Mouse (Mus musculus): ENCODE data around the gene Hoxc10.

Hoxc10 gene

DNA sequence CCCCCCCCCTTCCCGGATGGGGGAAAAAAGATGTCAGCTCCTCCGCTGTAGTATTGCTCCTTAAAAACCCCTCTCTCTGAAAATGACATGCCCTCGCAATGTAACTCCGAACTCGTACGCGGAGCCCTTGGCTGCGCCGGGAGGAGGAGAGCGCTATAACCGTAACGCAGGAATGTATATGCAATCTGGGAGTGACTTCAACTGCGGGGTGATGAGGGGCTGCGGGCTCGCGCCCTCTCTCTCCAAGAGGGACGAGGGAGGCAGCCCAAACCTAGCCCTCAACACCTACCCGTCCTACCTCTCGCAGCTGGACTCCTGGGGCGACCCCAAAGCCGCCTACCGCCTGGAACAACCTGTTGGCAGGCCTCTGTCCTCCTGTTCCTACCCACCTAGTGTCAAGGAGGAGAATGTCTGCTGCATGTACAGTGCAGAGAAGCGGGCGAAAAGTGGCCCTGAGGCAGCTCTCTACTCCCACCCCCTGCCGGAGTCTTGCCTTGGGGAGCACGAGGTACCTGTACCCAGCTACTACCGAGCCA is at the start of gene Hoxc10:
Gene Hoxc10, plus strand, starts transcription at position 21 of the 536 bp plus-strand sequence.
- DNase-seq (ENCODE audit: extremely low spot score, low read depth, low spot score) = no peak

DNA sequence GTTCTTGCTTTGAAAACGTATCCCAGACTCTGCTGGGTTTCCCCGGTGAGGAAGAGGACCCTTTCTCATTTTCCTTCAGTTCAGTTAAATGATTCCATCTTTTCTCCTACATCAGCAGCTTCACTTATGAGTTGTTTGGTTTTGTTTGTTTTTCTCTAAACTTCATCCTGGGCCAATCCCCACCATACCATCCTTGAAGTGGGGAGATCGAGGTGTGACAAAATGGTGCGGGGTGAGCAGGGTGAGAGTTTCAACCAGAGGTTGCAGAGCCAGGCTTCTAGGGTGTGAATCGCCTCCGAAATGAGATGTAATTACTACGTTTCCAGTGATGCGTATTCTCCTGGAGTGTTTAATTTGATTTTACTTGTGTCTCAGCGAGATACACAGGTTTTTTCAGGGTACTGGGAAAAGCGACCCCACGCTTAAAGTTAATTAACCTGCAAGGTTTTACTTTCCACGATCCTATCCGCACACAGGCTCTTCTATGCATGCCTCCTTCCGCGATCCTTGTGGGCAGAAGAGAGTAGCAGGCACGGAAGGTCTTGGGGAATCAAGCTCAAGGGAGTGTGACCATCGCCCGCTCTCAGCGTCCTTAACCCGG is 48.5 kb upstream of the Hoxc10 start:
- no peak for DNase-seq (ENCODE audit: extremely low spot score, low read depth, low spot score)

DNA sequence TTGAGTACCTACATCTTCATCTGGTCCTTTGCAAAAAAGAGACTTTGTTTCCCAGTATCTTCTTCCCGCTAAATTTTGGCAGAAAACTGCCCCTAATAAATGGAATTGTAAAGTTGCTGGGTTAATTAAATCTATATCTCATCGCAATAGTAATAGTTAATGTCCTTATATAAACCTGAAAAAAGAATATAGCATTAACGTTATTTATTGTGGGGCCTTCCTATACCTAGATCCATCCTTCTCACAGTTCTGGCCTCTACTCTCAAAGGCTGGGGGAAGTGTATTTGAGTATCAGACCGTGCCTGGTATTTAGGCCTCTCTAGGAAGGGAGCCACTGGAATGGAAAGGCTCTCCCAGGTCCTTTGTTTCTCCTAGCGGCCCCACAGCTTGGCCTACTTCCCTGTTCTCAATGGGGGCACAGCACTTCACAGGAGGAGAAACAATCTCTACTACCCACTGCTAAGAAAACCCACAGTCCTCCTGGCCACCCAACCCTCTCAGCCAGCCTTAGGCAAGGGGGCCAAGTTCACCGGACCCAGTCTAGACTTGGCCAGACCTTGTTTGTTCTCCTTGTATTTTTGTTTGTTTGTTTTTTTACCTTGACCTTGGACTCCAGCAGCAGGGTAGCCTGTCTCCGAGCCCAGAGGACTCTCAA is 47.9 kb upstream of the Hoxc10 start:
- DNase-seq (ENCODE audit: extremely low spot score, low read depth, low spot score) = no peak

DNA sequence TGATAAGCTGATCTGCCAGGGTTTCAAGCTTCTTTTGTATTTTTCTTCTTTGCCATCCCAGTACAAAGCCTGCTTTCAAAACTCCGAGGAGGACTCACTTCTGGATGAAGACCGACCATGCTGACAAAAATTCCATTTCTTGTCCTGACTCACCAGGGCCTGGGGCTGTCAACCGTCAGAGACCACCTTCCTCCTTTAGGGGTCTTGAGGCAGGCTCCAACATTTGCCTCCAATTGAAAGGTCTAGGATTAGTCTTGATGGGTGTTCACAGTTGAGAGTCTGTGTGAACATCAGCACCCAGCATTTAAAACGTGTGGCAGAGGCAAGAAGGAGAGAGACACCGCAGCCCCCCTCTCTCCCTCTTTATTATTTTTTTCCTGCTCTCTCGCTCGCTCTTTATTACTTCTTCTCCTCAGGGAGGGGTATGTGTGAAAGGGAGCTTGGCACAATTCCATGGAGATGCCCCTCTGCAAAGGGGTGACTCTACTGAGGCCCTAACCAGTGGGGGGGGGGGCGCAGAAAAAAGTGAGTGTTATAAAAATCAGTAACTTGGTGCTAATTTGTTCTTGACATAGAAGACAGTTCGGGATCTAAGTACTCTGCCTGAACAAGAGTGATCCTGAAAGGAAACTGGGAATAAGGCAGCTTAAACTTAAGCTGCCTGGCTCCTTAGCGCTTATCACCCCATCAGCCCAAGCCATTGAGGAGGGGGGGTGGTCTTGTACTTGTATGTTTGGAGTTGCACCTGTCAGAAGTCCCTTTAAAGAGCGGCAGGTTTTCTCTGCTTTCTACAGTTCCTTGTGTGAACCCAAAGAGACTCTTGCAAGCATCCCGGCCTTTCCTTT is 47.0 kb upstream of the Hoxc10 start:
- no peak for DNase-seq (ENCODE audit: extremely low spot score, low read depth, low spot score)

DNA sequence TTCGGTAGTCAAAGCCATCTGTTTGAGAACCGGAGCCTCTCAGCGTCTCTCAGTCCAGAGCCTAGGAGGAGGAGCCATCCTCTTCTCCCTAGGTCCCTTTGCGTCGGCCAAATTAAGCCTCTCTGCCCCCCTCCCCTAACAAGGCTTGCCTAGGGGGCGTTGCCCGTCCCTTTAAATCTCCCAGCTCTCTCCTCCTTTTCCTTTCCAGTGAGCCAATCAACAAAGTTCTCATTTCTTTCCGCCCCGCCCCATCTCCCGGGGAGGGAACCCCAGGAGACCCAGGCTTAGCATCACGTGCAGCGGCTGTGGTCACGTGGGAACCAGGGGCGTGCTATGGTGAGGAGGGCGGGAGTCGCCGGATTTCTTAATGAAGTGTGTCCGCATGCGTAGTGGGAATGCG is 46.0 kb upstream of the Hoxc10 start:
- DNase-seq (ENCODE audit: extremely low spot score, low read depth, low spot score) = peak; percentile 91

DNA sequence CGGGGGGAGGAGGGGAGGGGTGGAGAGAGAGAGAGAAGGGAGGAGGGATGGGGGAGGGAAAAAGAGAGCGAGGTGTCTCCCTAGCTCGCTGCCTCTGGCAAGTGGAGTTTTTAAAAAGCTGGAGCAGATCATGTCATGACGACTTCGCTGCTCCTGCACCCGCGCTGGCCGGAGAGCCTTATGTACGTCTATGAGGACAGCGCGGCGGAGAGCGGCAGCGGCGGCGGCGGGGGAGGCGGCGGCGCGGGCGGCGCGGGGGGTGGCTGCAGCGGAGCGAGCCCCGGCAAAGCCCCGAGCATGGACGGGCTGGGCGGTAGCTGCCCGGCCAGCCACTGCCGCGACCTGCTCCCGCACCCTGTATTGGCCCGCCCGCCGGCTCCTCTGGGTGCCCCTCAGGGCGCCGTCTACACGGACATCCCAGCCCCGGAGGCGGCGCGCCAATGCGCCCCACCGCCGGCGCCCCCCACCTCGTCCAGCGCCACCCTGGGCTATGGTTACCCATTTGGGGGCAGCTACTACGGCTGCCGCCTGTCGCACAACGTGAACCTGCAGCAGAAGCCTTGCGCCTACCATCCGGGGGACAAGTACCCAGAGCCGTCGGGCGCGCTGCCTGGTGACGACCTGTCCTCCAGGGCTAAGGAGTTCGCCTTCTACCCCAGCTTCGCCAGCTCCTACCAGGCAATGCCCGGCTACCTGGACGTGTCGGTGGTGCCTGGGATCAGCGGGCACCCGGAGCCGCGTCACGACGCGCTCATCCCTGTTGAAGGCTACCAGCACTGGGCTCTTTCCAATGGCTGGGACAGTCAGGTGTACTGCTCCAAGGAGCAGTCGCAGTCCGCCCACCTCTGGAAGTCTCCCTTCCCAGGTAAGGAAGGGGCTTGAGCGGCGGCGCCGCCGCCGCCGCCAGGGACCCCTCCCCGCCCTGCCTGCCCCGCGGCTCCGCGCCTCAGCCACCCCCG is 45.3 kb upstream of the Hoxc10 start, which contains the start of gene Hoxc13:
Gene Hoxc13, plus strand, starts transcription at position 51 of the 959 bp plus-strand sequence.
- no peak for DNase-seq (ENCODE audit: extremely low spot score, low read depth, low spot score)

DNA sequence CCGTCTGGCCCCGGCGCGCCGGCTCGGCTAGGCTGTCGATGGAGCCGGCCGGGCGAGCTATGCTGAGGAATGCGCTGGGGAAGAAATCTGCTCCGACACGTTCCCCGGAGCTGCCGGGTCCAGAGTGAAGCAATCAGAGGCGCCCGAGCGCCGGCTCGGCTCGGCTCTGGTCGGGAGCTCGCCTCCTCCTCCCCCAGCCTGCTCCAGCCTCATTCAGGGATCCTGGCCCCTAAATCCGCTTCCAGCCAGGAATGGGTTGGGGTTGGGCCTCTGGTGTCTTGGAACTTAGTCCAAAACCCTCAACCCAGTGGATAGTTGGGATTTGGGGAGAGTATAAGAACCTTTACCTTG is 44.6 kb upstream of the Hoxc10 start:
- no peak for DNase-seq (ENCODE audit: extremely low spot score, low read depth, low spot score)

DNA sequence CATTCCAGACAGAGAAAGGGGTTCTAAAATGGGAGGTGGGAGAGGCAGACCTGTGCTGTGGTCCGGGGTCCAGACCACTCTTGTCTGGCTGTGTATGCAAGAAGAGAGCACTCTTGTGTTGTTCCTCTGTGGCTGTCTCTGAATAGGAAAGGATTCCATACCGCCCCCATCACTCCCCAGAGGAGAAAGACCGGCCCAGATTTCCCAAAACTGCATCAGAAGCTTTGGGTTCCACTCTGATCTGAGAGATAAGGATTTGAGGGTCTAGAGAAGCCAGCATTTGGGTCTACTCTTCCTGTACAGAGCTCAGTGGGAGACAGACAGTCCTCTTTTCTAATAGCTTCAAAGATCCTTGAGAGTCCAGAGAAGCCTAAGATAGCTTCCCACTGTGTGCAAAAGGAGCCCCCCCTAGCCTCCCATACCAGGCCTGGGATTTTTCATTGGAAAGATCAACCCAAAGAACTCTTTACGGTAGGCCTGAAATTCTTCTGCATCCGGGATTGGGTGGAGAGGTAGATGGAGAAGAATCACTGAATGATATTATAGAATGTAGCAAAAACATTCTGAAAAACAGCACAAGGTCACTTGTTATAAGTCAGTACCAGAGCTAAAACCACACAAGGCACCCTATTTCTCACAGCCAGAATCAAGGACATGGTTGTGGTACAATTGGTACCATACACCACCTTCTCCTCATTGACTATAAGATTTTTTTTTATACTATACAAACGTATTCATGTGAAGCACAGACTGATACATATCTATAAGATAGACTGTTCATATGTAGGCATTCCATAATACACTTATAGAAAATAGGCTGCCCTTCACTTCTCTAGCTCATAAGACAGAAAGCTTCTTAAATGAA is 43.7 kb upstream of the Hoxc10 start:
- no peak for DNase-seq (ENCODE audit: extremely low spot score, low read depth, low spot score)

DNA sequence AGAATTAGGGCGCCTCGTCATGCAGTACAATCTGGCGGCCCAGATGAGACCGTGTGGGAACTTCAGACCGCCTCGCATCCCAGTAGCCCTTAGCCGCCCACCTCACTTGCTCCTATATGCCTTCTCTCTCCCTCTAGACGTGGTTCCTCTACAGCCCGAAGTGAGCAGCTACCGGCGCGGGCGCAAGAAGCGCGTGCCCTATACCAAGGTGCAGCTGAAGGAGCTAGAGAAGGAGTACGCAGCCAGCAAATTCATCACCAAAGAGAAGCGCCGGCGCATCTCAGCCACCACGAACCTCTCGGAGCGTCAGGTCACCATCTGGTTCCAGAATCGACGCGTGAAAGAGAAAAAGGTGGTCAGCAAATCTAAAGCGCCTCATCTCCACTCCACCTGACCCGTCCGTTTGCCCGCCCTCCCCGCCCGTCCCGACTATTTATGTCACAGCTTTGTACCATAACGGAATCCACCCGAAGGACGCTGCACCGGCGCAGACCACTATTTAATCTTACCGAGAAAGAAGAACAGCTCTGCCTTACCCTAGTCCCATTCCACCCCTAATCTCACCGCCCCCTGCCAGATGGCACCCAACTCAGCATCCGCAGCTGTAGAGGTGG is 39.5 kb upstream of the Hoxc10 start:
- no peak for DNase-seq (ENCODE audit: extremely low spot score, low read depth, low spot score)

DNA sequence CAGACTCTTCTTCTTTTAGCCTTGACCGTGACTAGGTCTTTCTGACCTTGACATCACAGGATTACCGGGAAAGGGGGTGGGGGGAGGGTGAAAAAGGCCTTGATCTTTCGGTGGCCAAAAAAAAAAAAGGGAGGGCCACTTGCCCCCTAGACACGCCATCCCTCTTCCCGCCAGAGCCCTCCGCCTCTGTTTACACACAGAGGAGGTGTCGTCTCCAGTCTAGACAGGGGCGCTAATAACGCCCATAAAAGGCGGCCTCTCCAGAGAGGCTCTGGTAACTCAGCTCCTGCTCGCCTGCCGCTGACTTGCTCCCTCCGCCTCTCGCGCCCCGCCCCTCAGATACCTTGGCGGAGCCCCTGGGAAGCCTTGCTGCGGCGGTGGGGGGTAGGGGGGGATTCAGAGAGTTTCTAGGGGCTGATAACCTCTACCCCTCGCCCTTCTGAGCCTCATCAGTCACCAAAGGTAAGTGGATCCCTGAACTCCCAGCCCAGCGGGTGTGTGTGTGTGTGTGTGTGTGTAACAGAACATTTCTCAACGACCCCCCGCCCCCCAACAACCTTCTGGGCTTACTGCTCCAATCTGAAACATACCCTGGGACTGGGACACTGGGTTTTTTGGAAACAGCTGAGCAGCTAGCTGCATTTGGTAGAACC is 34.8 kb upstream of the Hoxc10 start:
- DNase-seq (ENCODE audit: extremely low spot score, low read depth, low spot score) = no peak

DNA sequence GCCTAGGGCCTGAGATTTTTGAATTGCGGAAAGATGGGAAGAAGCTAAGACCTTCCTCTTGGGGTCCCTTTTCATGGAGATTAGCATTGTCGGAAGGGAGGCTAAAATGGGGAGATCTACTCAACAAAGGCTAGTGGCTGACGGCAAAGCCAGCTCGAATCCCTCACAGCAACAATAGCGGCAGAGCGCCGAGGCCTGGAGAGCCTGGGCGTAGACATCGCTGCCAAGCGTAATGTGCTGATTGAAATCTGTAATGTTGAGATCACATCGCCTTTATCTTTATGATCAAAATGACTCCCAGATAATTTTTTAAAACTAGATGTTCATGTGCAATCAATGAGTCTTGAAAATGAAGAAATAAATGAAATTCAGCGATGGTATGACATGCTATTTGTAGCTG is 32.2 kb upstream of the Hoxc10 start:
- no peak for DNase-seq (ENCODE audit: extremely low spot score, low read depth, low spot score)

DNA sequence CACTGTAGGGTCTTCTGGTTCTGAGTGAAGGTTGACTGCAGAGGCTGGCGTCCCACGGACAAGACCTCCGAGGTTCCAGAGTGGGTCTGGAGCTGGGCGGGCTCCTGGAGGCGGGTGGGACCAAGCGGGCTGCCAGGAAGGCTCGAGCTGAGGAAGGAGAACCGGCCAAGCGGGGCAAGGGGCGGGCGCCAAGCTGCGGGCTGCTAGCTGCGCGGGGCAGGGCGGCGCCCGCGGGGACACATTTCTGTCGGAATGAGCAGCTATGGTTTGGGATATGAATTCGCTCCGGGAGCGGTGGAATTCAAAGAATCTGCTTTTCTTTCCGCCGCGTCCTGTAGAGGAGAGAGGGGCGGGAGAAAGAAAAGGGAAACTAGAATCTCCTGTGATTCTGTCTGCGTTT is 31.7 kb upstream of the Hoxc10 start:
- DNase-seq (ENCODE audit: extremely low spot score, low read depth, low spot score) = no peak

DNA sequence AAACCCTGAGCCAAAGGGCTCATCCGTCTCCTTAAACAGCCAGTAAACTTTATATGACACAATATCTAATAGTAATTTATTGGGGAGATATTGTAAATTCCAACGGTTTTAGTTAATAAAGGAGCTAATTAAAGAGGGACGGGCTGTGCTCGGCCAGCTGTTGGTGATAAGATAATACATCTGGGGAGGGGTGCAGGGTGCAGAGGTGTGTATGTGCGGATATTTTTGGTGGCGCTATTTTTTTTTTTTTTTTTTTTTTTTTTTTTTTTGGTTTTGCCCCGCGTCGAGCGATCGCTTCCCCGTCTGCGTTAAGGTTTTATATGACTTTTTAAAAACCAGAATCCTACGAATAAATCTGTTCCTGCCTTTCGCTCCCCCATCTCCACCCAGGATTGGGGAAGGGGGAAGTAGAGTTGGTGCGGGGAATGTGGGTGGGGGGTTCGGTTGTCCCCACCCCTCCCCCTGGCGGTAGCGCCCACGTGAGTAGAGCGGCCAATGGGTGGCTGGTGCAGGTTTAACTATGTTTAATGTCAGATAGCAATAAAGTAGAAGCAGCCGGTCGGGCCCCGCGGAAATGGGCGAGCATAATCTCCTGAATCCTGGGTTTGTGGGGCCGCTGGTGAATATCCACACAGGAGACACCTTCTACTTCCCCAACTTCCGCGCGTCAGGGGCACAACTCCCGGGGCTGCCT is 30.2 kb upstream of the Hoxc10 start, which contains the start of gene Hoxc12:
Gene Hoxc12, plus strand, starts transcription at position 479 of the 694 bp plus-strand sequence.
- DNase-seq (ENCODE audit: extremely low spot score, low read depth, low spot score) = no peak

DNA sequence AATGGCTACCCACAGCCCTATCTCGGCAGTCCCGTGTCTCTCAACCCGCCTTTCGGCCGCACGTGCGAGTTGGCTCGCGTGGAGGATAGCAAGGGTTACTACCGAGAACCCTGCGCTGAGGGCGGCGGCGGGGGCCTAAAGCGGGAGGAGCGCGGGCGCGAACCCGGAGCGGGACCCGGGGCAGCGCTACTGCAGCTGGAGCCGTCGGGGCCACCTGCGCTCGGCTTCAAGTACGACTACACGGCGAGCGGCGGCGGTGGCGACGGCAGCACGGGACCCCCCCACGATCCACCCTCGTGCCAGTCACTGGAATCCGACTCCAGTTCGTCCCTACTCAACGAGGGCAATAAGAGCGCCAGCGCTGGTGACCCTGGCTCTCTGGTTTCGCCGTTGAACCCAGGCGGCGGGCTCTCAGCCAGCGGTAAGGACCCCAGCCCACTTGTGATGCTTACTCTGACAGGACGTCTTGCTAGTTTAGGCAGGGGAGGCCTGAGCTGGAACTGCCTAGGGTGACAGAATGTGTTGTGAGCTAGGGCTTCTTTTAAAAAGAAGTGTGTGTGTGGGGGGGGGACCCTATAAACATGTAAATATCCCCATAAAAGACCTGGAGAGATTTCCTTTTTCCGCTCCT is 29.4 kb upstream of the Hoxc10 start:
- DNase-seq (ENCODE audit: extremely low spot score, low read depth, low spot score) = no peak

DNA sequence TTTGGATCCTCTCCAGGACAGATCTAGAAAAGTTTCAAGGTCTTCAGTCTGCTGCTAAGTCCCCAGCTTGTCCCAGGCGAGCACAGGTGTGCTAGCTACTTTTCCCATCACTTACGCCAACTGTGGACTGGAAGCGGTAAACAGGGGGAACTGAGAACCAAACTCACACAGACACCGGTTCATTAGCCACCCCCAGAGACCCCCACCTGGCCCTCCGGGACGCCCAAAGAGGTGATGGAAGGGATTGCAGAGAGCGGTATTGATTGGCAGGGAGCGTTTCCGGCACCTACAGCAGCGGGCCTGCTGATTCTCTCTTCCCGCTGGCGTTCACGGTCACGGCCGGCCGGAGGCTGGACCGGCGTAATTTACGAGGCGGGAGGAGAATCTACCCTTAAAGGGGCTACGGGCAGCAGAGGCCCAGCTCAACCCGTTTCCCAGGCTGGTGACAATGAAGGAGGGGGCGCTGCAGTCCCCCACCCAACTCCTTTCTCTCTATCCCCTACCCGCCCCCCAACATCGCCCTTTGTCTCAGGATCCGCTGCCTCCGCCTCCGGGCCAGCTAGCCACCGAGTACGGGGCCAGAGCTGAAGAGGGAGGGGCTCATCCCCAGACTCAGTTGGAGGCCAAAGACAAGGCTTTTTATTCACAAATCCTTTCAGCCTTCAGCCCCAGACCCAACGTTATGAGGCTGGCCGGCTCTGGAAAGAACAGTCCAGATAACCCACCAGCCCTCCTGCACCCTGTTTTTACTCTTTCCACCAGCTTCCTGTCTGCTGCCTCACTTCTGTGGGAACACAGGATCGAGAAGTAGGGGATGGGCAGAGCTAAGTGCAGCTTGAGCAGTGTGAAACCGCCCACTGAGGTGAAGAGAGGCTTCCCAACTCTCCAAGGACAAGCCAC is 27.1 kb upstream of the Hoxc10 start:
- no peak for DNase-seq (ENCODE audit: extremely low spot score, low read depth, low spot score)

DNA sequence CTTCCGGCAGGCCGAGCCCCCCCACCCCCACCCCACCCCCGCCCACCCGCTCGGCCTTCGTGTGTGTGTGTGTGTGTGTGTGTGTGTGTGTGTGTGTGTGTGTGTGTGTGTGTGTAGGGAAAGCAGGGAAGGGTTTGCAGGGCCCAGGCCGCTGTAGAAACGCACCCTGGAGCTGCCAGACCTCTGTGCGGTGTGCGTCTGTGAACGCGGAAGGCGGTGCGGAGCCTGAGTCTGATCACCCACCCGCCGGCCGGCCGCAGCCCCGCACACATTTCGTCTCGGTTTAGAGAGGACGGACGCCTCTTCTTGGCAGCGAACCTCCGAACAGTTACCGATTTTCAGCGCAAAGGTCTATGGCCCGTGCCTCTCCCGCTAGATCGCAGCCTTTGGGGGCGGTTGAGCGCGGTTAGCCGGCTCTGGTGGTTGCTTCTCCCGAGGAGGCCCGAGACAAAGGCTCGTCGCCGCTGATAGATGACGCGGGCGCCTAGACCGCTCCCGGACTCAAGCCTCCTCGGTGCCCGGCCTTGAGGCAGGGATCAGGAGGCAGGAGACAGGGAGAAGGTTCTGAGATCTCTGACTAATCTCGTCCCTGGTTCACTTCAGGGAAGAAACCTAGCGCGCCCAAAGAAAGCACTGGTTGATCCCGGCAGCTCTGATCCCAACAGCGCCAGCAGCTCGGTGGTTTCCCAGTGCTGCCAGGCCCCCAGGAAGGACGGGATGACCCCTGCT is 23.7 kb upstream of the Hoxc10 start:
- no peak for DNase-seq (ENCODE audit: extremely low spot score, low read depth, low spot score)
